Mouse (Mus musculus) liver, embryonic 14.5 days (tissue): ENCODE measurements around the gene Msi2. TPM values are rescaled to one million over a fixed set of nuclear protein-coding genes. Genes with fewer than 3 reads are reported as not detected.

Experiments used
- ATAC-seq: fragments of 200-750 bp; cut with Nextera tagmentation; 2 replicates; pipeline ENCODE4 v1.8.0; 2017; ENCODE audit warnings: moderate number of reproducible peaks, mild to moderate bottlenecking, moderate library complexity; ENCODE audit not compliant: insufficient read depth
- DNase-seq, 3 experiments: peaks; one replicate each; pipeline ENCODE4 v3.0.0-alpha.2; 2012 to 2013; ENCODE audit warnings: low read depth in 3 of 3, low spot score in 3 of 3
- H3K27ac ChIP-seq: fragments of 300-500 bp; sonication (generic); 2 replicates; pipeline ENCODE4 v1.5.1; 2014; ENCODE audit warnings: moderate library complexity, mild to moderate bottlenecking, control low read depth, inconsistent platforms
- H3K27me3 ChIP-seq: fragments of 300-500 bp; sonication (generic); 2 replicates; pipeline ENCODE4 v1.6.1; 2014; ENCODE audit warnings: mild to moderate bottlenecking, low read length, moderate library complexity; ENCODE audit not compliant: control insufficient read depth, insufficient read depth
- H3K36me3 ChIP-seq: fragments of 300-500 bp; sonication (generic); replicated peaks from 2 replicates; pipeline ENCODE4 v1.6.1; 2014; ENCODE audit warnings: low read depth; ENCODE audit not compliant: control insufficient read depth, insufficient read depth
- H3K4me1 ChIP-seq, 2 experiments: fragments of 200-500 bp in 1 of 2; fragments of 300-500 bp in 1 of 2; sonication (generic) in 1 of 2; replicated peaks; 2 replicates each; pipeline ENCODE4 v1.6.1; 2012 to 2014; ENCODE audit warnings: antibody characterized with exemption in 1 of 2, inconsistent platforms in 1 of 2, low read length in 1 of 2; ENCODE audit not compliant: control insufficient read depth in 2 of 2, insufficient read depth in 2 of 2
- H3K4me2 ChIP-seq: fragments of 300-500 bp; sonication (generic); 2 replicates; pipeline ENCODE4 v1.6.1; 2014; ENCODE audit warnings: low read depth, mild to moderate bottlenecking, control low read depth, moderate library complexity
- H3K4me3 ChIP-seq, 2 experiments: fragments of 200-500 bp in 1 of 2; fragments of 300-500 bp in 1 of 2; sonication (generic) in 1 of 2; 2 replicates each; pipeline ENCODE4 v1.5.1; 2012 to 2014; ENCODE audit warnings: low read depth in 2 of 2, low read length in 2 of 2, mild to moderate bottlenecking in 2 of 2, control low read depth in 1 of 2, inconsistent platforms in 1 of 2, moderate library complexity in 1 of 2; ENCODE audit not compliant: insufficient read depth in 1 of 2
- H3K9ac ChIP-seq: fragments of 300-500 bp; sonication (generic); replicated peaks from 2 replicates; pipeline ENCODE4 v1.6.1; 2014; ENCODE audit warnings: mild to moderate bottlenecking, control low read depth, moderate library complexity
- H3K9me3 ChIP-seq: fragments of 300-500 bp; sonication (generic); 2 replicates; pipeline ENCODE4 v1.6.1; 2016; ENCODE audit warnings: low read length, mixed read lengths; ENCODE audit not compliant: control insufficient read depth
- CTCF ChIP-seq: IDR thresholded peaks from 2 replicates; pipeline ENCODE4 v1.5.1; 2016; ENCODE audit warnings: antibody characterized with exemption, low read depth, control low read depth
- EP300 ChIP-seq: IDR thresholded peaks from 2 replicates; pipeline ENCODE4 v1.6.1; 2016; ENCODE audit warnings: antibody characterized with exemption, low read depth
- WGBS: fragments of 180-500 bp; shearing (Covaris S2); extraction: QIAGEN DNeasy Blood & Tissue Kit; methylation state at CpG from one replicate; pipeline ENCODE4 v1.1.7; 2014; ENCODE audit not compliant: insufficient replicate concordance; 5-methylcytosine and 5-hydroxymethylcytosine counted together
- polyA plus RNA-seq, 2 experiments: library from polyadenylated mRNA; depleted of rRNA in 1 of 2; stranded (reverse) in 1 of 2; unstranded in 1 of 2; fragments of >200 nt; fragmentation: Nextera tagmentation in 1 of 2; extraction: Ambion mirVana in 1 of 2; gene quantifications; 2 replicates each; pipeline versions ENCODE4 v1.2.1 to v1.2.3; 2012 to 2014

Msi2 gene
- polyA plus RNA-seq, 2 experiments, result 2.1 to 6.2 TPM

DNA sequence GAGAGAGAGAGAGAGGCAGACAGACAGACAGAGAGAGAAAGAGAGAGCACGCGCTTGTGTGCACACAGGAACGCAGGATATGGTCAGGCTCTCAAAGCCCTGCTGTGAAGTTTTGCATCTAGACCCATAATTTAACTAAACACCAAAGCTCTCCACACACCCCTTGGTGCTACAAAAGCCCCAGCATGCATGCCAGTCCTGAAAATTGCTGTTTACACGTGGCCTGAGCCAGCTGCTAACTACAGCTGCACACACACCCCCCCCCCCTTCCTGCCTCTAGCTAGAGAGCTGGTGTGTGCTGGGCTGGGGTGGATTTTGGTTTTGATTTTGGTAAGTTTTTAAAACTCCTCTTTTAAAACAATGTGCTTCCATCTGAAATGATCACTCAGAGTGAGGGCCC lies 122.7 kb downstream of the Msi2 start:
- ATAC-seq, result no peak
- WGBS, result 63% methylated on average over 4 of the region's 4 CpGs
- no peak overlapping the region for H3K9ac ChIP-seq
- H3K9me3 ChIP-seq, result no peaks in the 10 kb centered on the region
- TF ChIP-seq CTCF (no peak), EP300 (no peak)
- H3K27ac ChIP-seq, result no peak overlapping the region
- no peaks in the 10 kb centered on the region for H3K27me3 ChIP-seq
- no peak overlapping the region for H3K4me3 ChIP-seq
- H3K36me3 ChIP-seq, result no peaks in the 10 kb centered on the region
- H3K4me2 ChIP-seq, result no peak overlapping the region
- peaks cover 7 to 16% of the 10 kb centered on the region in 2 experiments; a peak in 3 of 4 replicates for H3K4me1 ChIP-seq
- no peak for DNase-seq

DNA sequence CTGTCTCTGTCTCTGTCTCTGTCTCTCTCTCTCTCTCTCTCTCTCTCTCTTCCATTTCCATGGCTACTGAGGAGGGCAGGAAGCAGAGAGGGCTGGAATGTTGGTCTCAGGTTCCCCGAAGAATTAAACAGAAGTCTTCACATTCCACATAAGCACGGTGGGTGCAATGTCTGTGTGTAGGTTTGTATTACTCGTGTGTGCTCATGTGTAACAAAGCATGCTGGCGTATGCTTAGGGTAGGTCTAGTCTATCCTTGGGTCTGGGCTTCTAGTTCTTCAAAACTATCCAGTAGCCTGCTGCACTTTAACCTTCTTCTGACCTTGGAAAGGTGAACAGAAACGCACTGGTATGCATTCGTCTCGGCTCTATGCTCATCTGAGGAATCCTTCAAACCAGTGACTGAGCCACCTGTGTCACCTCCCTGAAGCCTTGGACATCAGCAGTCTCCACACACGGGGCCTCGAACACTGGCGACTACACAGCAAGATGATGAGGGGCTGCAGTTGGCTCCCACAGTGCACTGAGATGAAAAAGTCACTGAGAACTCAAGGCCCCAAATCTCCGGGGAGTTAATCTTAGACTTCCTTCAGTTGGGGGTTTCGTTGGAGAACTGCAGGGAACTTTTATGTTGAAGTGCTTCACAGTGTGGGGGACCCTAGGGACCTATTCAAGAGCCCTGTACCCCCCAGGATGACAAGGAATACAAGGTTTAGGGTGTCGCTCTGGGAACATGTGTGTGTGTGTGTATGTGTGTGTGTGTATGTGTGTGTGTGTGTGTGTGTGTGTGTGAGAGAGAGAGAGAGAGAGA lies 123.3 kb downstream of the Msi2 start:
- ATAC-seq, result no peak

DNA sequence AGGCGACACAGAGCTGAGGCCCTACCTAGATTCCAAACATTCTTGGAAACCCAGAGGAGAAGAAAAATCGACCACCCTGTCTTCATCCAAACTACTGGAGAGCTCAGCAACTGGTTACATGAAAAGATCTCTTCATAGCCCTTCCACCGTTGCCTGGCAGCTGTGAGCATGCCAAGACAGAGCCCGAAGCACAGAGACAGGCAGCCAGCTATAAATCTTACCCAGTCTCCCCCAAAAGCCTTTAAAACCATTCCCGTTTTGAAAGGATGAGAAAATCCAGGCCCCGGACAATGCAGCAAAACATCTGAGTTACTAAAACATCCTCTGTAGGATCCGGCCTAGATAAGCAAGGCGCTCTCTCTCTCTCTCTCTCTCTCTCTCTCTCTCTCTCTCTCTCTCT lies 124.3 kb downstream of the Msi2 start:
- H3K4me3 ChIP-seq, result no peak overlapping the region
- H3K27ac ChIP-seq, result no peak overlapping the region
- H3K9ac ChIP-seq, result no peak overlapping the region
- H3K4me2 ChIP-seq, result no peak overlapping the region
- no peaks in the 10 kb centered on the region for H3K27me3 ChIP-seq
- no peaks in the 10 kb centered on the region for H3K9me3 ChIP-seq
- TF ChIP-seq CTCF (no peak), EP300 (no peak)
- WGBS, result 54% methylated on average over 8 of the region's 8 CpGs
- no peak for ATAC-seq
- DNase-seq, result no peak
- no peaks in the 10 kb centered on the region for H3K36me3 ChIP-seq
- H3K4me1 ChIP-seq, result peaks cover 0 to 5% of the 10 kb centered on the region in 2 experiments; a peak in 2 of 4 replicates

More for the DNA sequence above, 123.3 kb downstream of the Msi2 start:
- Histone ChIP-seq H3K4me2 (no peak overlapping the region), H3K9ac (no peak overlapping the region), H3K9me3 (no peaks in the 10 kb centered on the region), H3K36me3 (no peaks in the 10 kb centered on the region), H3K4me3 (no peak overlapping the region), H3K27me3 (no peaks in the 10 kb centered on the region), H3K4me1 (peaks cover 7 to 13% of the 10 kb centered on the region in 2 experiments; a peak in 3 of 4 replicates), H3K27ac (no peak overlapping the region)
- WGBS, result 68% methylated on average over 13 of the region's 13 CpGs
- DNase-seq, result no peak
- no peak for TF ChIP-seq CTCF

DNA sequence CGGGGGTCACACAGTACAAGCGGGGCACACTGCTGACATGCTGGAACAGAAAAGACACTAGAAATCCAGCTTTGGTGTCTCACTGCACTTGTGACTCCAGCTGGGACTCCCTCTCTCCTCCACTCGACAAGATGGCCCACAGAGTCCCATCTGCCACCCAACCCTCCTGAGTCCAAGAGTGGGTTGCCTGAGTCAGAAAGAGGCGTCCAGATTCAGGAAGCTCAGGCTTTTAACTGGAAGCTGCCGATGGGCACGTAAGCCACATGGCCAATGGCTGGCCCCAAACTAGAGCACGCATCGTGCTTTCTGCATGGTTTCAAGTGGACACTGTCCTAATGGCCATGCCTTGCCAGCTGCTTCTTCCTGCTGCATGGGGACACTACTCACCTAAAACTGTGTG lies 126.2 kb downstream of the Msi2 start:
- H3K4me1 ChIP-seq, result no peaks in the 10 kb centered on the region
- H3K27ac ChIP-seq, result no peak overlapping the region
- no peak for ATAC-seq
- no peak for DNase-seq
- no peaks in the 10 kb centered on the region for H3K9me3 ChIP-seq
- no peak overlapping the region for H3K9ac ChIP-seq
- WGBS, result 75% methylated on average over 8 of the region's 8 CpGs
- no peaks in the 10 kb centered on the region for H3K27me3 ChIP-seq
- no peaks in the 10 kb centered on the region for H3K36me3 ChIP-seq
- H3K4me3 ChIP-seq, result no peak overlapping the region
- TF ChIP-seq EP300 (no peak), CTCF (no peak)
- no peak overlapping the region for H3K4me2 ChIP-seq

DNA sequence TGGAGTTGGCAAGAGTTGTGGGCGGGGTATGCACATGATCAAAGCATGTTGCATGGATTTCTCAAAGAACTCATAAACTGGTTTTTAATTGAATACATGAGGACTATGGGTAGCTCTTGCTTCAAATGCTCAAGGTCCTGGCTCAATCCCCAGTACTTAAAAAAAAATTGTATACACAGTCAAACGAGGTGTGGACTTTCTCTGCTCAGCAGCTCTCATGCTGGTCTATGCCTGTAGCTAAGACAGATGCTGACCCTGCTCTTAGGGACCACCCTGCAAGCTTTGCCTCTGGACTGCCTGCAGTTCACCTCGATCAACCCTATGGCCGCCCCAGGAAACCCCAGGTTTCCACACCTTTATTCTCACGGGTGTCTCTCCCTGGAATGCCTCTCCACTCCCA lies 127.7 kb downstream of the Msi2 start:
- no peaks in the 10 kb centered on the region for H3K4me1 ChIP-seq
- 66% methylated on average over 5 of the region's 5 CpGs for WGBS

More for the DNA sequence above, 127.7 kb downstream of the Msi2 start:
- H3K27ac ChIP-seq, result no peak overlapping the region
- no peak overlapping the region for H3K9ac ChIP-seq
- no peaks in the 10 kb centered on the region for H3K9me3 ChIP-seq
- no peak overlapping the region for H3K4me2 ChIP-seq
- TF ChIP-seq EP300, result no peak
- no peak for TF ChIP-seq CTCF
- H3K36me3 ChIP-seq, result no peaks in the 10 kb centered on the region
- ATAC-seq, result no peak
- no peak overlapping the region for H3K4me3 ChIP-seq
- DNase-seq, result no peak
- no peaks in the 10 kb centered on the region for H3K27me3 ChIP-seq
